Mouse (Mus musculus): Measurements from ENCODE around the gene Npepl1.

The Npepl1 gene

DNA sequence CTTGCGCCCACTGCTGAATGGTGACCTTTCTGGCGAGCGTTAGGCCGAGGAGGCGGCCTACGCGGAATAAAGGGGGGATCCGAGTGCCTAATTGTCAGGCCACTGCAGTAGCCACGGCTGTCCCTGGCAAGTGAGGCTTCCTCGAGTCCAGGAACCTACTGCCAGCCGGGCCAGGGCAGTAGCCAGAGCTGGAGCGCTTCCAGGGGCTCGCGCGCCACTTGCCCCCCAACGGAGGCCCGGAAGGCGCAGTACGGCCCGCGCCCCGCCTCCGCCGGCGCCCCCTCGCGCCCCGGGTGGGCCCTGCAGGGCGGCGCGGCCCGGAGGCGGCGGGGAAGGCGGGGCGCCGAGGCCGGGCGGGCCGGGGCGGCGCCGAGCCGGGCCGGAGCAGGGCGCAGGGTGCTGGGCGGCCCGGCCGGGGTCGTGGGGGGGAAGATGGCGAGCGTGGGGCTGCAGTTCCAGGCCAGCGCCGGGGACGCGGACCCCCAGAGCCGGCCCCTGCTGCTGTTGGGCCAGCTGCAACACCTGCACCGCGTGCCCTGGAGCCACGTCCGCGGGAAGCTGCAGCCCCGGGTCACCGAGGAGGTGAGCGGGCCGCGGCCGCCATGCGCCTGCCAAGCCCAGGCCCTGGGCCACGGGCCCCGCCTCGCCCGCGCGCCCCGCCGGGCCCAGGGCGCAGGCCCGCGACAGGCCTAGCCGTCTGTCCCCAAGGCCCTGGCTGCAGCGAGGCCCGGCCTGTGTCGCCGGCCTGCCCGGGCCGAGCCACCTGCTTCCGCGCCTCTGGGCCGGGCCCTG, at the start of gene Npepl1:
TSS of gene Npepl1 (plus strand) at position 359 of the 792 bp plus-strand sequence.
- DNase-seq (ENCODE audit: low spot score): no peak

DNA sequence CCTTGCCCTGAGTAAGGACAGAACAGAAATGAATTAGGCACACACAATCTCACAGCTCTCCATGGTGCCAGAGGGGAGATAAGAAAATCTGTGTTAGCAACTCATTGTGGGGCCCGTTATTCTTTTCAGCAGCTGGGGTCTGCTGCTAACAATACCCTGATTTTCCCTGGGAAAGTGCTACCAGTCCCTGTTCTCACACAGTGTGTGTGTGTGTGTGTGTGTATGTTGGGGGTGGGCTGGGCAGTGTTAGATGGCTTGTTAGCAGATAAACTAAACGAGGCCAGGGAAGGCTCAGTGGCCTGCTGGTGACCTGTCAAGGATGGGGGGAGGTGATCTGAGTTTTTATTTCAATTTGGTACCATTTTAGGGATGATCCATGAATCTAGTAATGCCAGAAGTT, 48.9 kb upstream of the Npepl1 start:
- DNase-seq (ENCODE audit: low spot score): no peak

DNA sequence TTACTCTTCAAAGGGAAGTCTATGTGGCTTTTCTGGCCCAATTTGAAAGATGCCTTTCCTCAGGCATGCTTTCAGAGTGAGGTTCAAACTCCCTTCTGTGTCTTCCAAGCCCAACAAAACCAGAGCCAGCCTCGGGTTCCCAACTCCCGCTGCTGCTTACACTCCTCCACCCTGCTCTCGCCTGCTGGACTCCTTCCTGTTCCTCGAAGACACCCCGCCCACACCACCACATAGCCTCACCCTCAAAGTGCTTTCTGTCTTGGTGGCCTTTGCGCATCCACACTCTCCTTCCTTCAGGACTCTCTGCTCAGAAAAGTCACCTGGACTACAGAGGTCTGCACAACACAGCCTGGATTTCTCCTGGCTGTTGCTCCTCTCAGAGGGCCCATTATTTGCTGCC, 47.1 kb upstream of the Npepl1 start:
- no peak for DNase-seq (ENCODE audit: low spot score)

DNA sequence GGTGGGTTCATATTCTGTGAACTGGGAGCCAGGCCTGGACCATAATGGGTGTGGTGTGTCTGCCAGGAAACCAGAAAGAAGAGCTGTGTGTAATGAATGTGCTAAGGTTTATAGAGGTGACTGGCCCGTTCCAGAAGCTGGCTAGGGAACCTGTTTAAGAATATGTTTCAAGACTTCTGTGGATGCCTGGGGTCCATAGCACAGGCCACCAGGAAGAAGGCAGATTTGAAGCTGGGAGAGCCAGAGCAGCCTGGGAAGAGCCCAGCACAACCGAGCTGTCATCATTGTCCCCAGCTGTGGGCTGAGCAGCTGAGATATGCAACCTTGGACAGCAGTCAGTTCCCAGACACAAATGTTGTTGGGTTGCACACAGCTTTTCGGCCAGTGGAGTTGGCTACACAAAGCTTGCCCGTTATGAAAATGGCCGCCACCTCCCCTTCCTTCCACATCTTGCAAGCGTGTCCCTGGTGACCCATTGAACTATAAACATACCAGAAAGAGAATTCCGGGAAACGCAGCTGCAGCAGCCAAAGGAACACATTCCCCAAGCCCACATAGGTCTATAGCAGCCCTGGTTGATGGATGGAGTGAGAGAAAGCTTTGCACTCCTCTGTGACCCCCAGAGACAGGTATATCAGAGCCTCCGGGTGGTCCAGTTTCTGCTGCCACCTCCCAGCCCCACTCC, 46.5 kb upstream of the Npepl1 start:
- no peak for DNase-seq (ENCODE audit: low spot score)

GRCm38 (mm10) chr2:174067793-174068419, 42.2 kb upstream of the Npepl1 start:
- no peak for DNase-seq (ENCODE audit: low spot score)

DNA sequence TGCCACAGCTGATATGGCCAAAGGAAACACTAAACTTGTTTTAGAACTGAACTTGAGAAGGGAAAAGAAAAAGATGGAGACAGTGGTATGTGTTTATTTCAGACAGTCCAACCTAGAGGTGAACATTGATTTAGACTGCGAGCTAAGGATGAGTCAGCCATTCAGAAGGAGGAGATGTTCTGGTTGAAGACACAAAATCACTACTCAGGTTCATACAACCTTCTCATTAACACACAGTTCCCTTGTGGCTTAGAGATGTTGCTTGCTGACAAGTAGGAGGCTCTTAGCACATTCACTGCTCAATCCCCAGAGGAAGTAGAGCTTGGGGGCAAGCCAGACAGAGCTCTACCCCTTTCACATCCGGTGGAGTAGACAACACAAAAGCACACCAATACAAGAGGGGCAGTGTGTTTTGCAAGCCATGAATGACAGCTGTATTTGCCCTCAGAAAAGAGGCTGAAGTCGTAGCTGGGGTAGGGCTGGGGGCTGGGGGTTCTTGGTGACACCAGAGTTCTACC, 40.6 kb upstream of the Npepl1 start:
- DNase-seq (ENCODE audit: low spot score): no peak

- no peak for DNase-seq (ENCODE audit: low spot score)
Measured at GRCm38 (mm10) chr2:174071406-174071805, 38.7 kb upstream of the Npepl1 start.

DNA sequence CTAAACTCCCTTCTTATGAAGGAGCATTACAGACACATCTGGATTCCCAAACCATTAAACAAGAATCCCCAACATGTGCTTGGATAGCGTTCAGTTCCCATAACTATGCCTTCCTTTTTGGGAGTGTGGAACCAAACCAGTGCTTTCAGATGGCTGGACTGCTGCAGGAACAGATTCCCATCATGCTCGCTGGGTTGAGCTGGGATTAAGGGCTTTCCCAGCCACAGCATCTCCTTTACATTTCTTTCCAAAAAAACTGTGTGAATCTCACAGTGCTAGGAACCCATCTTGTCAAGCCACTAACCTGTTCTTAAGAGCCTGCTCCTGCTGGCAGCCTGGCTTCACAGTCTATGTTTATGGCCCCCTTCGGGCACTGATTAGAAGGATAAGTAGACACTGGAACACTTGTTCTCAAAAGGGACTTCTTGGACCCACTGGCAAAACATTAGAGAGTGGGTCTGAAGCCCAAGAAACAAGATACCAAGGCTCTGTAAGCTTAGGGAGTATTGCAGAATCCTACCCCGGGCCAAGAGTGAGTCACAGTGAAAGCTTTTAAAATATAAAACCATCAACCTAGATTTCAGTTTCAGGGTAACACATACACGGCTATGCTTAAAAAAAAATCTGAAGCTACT, 36.9 kb upstream of the Npepl1 start:
- DNase-seq (ENCODE audit: low spot score): no peak

DNA sequence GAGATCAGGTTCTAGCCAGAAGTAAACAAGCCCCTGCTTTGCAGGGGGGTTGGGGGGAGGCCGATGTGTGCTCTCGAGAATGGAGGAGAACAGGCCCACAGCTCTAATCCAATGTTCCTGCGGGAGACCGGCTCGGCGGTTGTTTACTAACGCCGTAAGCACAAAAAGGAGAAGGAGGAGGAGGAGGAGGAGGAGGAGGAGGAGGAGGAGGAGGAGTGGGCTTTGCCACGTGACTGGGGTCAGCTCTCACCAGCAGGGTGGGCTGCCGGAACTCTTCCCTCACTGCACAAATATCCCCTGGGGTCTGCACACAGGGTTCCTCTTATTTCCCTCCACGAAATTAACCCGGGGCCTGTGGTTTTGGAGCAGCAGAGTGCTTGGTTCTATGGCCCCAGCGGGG, 35.5 kb upstream of the Npepl1 start:
- no peak for DNase-seq (ENCODE audit: low spot score)

- DNase-seq (ENCODE audit: low spot score): no peak
Measured at GRCm38 (mm10) chr2:174075072-174075570, 35.0 kb upstream of the Npepl1 start.

DNA sequence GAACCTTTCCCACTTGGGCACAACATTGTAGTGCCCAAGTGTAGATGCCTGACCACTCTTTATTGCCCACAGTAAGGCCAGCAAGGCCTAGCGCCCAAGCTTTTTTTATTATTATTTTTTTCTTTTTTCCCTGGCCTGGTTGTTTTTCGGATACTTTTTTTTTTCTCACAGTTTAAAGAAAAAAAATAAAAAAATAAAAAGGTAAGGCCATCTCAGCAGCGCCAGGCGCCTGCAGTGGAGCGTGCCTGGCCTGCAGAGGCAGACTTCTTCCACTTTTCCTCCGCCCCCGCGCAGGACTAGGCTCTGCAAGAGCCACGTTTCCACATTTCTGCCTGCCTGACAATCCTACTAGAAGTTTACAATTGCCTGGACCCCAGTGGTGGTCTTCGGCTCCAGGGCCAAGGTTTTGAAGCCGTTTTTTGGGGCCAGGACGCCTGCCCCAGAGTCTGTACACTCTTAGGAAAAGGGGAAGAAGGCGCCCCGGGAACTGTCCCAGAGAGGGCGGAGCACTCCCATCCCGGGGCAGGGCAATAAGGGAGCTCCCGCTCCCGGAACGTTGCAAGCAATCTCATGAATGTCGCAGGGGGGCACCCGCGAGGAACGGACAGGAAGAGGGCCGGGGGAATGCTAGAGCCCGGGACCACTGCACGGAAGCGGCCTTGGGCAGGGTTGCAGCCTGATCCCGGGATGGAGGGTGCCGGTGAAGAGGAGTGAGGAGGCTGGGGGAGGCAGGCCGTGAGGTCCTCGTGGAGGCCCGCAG, 34.3 kb upstream of the Npepl1 start, which contains the start of gene Stx16:
TSS of gene Stx16 (plus strand) at position 636 of the 760 bp plus-strand sequence.
- DNase-seq (ENCODE audit: low spot score): peak; percentile 89

DNA sequence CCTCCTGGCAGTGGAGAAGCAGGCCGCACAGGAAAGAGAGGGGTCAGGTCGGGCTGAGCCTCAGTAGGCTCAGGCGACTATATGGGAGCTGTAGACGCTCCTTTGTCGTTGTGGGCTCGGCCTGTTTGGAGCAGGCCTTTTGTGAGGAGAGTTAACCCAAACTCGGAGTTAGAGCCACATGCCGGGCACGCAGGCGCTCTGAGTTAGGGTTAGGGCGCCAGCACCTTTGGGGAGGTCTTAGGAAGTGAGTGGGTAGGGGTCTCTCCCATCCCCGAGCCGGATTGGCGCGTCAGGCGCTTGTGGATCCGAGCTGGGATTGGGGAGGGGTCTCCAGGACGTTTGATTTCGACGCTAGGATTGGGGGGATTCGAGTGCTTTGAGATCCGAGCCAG, 33.7 kb upstream of the Npepl1 start:
- no peak for DNase-seq (ENCODE audit: low spot score)

DNA sequence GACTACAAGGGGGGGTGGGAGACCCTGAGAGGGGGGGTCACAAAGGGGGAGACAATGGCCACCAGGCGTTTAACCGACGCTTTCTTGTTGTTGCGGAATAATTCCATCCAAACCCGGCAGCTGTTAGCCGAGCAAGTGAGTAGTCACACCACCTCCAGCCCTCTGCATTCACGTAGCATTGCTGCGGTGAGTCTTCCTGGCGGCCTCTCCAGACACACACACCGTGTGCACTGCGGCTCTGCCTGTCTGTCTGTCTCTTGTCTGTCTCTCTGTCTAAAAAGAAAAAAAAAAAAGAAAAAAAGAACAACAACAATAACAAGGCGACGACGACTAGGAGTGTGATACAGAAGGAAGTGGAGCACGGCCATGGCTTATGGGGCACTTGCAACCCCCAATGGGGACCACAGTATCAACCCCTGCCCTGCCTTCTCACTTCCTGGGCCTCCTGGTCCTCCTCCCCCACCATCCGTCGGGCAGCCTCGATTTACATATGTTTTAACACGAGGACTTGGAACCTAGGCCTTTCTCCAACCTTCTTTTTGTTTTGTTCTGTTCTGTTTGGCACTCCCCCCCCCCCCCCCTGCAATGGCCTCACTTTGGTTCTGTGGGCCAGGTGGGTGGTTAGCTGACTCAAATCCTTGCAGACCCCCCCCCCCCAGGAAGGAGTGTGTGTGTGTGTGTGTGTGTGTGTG, 33.0 kb upstream of the Npepl1 start:
- no peak for DNase-seq (ENCODE audit: low spot score)

DNA sequence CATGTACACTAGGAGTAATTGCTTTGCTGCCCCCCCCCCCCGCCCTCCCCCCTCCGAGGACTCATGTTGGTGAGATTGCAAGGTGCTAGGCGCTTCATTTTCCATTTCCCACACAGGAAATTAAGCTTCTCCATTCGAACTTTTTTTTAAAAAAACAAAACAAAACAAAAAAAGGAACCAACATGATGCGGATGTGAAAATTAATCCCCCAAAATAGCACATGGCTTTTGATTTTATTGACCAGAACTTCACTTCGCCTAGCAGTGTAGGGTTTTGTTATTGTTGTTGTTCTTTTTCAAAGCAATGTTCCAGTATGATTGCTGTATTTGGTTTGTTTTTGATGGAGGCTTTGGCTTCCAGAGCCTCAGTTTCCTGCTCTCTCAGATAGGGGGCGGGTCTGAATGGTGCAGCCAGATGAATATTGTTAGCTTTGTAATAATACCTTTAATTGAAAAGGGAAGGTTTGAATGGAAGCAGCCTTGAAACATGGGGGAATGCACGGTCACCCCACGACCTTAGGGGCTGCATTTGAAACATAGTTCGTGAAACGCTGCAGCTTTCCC, 32.3 kb upstream of the Npepl1 start:
- DNase-seq (ENCODE audit: low spot score): no peak

DNA sequence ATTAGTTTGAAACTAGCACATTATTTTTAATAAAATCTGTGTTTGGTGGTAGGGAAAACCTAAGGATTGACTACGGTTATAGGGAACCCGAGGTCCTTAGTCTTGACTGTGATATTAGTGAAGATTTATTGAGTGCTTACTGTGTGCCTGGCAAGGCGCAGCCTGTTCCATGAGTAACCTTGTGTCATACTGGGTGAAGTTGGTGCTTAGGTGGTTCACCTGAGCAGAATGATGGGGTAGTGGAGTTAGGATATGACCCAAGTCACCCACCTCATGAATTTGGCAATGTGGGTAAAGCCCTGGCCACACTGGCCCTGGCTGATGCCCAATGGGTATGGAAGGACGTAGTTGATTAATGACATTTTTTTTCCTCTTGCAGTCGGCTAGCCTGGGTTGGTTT, 28.3 kb upstream of the Npepl1 start:
- DNase-seq (ENCODE audit: low spot score): no peak

- DNase-seq (ENCODE audit: low spot score): no peak
Measured at GRCm38 (mm10) chr2:174082380-174082918, 27.7 kb upstream of the Npepl1 start.

DNA sequence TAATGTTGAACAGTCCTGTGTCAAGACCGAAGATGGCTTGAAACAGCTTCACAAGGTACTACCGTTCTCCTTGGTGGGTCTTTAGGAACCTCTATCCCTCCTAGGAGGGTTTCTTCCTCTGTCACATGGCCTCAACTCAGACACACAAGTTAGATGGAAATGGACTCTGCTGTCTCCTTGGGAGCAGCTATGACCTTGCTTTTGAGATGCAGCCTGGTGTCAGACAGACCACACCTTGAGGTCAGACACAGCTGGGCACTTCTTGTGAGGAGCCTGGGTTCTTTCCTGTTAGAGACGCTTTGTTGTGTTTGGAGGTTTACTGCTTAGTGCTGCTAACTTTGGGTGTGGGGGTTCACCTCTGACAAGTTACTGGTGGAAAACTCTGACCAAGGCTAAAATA, 15.1 kb upstream of the Npepl1 start:
- no peak for DNase-seq (ENCODE audit: low spot score)

DNA sequence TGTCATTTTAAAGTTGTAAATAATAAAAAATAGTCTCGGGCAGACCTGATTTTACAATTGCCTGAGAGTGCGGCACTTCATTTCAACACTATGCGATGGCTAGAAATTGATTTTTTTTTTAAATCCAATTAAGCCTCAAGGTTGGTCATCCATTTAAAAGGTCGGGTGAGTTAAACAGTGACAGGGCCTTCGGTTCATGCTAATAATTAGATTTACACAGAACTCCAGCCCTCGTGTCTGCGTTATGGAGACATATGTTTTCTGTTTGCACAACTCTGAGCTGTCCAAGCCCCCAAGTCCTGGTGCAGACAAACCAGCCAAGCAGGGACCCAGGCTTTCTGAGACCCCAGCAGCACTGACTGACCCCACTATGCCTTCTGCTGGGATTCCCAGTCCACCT, 7.8 kb upstream of the Npepl1 start:
- DNase-seq (ENCODE audit: low spot score): no peak

DNA sequence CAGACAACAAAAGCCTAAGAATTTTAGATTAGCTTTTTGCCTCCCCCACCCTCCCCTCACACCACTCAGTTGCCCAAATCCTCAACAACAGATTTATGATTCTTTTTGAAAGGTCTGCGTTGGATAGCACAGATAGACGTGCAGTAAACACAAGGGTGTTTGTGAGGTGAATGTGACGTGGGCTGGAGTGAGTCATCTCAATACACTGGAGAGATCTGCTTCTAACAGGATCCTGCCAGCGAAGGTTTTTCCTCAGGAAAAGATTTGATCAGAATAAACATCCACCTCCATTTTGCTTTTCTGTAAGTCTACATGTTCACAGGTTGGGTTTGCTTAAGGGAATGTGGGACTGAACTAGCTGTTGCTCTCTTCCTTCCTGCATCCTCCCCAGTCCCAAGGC, 6.6 kb upstream of the Npepl1 start:
- DNase-seq (ENCODE audit: low spot score): no peak

- no peak for DNase-seq (ENCODE audit: low spot score)
Measured at GRCm38 (mm10) chr2:174107375-174107774, 2.8 kb upstream of the Npepl1 start.
